ENCODE assay signal across 16 mouse cellular contexts in the genomic region with DNA sequence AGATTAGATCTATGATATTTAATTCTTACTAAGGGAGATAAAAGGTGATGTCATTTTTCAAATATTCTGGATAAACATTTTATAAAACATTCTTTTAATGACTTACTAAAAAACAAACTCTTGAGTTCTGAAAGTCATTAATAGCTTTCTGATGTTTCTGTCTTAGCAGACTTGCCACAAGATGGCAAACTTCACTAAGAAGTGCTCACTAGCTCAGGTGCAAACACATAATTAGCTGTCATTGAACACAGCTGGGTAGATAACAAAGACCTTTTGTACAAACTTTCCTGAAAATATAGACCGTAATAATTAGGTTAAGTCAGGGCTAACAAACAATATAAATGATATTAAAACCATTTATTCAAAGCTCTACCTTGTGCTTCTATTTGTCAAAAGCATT.
DNase-seq lines count a peak whose midpoint lies in the region; ATAC-seq lines count a peak whose summit lies in the region.
"Had no signal": no experiment of that assay in that cellular context is flagged by ENCODE, and none has a peak within 500 bp of the region (broad histone marks: within the 10 kb centered on the region; RNA-seq: fewer than 3 reads in every experiment).

No protein-coding gene starts in this region.

- no peaks in the 10 kb centered on the region for H3K36me3 ChIP-seq in embryonic facial prominence, embryonic 11.5 days (replicated peaks; ENCODE audit: control insufficient read depth, insufficient read depth, low read depth, low read length)
- H3K36me3 ChIP-seq in embryonic facial prominence, embryonic 10.5 days (replicated peaks), result no peaks in the 10 kb centered on the region
- H3K36me3 ChIP-seq: limb, embryonic 13.5 days; stomach, embryonic 15.5 days had no signal

- H3K4me1 ChIP-seq in embryonic facial prominence, embryonic 11.5 days (ENCODE audit: control insufficient read depth, insufficient read depth, low read length), result no peaks in the 10 kb centered on the region
- no peaks in the 10 kb centered on the region for H3K4me1 ChIP-seq in embryonic facial prominence, embryonic 10.5 days
- H3K4me1 ChIP-seq: limb, embryonic 13.5 days; stomach, embryonic 15.5 days had no signal

- H3K4me2 ChIP-seq in embryonic facial prominence, embryonic 11.5 days (ENCODE audit: low read depth, low read length), result no peak overlapping the region
- H3K4me2 ChIP-seq: limb, embryonic 13.5 days; stomach, embryonic 15.5 days had no signal

- H3K9ac ChIP-seq in embryonic facial prominence, embryonic 11.5 days (replicated peaks; ENCODE audit: low read length), result no peak overlapping the region
- H3K9ac ChIP-seq: limb, embryonic 13.5 days; stomach, embryonic 15.5 days had no signal

- no peak overlapping the region for H3K27ac ChIP-seq in embryonic facial prominence, embryonic 11.5 days (replicated peaks; ENCODE audit: low read depth, low read length)
- H3K27ac ChIP-seq in embryonic facial prominence, embryonic 10.5 days (replicated peaks), result no peak overlapping the region
- H3K27ac ChIP-seq: limb, embryonic 13.5 days; stomach, embryonic 15.5 days had no signal

- DNase-seq in embryonic facial prominence, embryonic 11.5 days (ENCODE audit: low spot score), result peak; percentile 53
- no peak for DNase-seq in embryonic facial prominence, embryonic 10.5 days (ENCODE audit: low spot score)
- peak; percentile 6 to 13 for DNase-seq in left cerebral cortex, postnatal 14 days (ENCODE audit: low spot score in 2 of 2)
- no peak for DNase-seq in left cerebral cortex, postnatal 36 days (ENCODE audit: low spot score in 2 of 2)
- DNase-seq in A20 (ENCODE audit: low read depth, low spot score), result peak; percentile 66
- peak; percentile 19 for DNase-seq in embryo, embryonic 10.5 days (ENCODE audit: low spot score)
- DNase-seq in thymus, adult 18-20 months, result no peak
- no peak for DNase-seq in ovary, postnatal 14 days (ENCODE audit: low spot score)
- DNase-seq: cerebellum, adult 9-10 months; heart, postnatal 14 days; kidney, postnatal 36 days; layer of hippocampus, postnatal 36 days; lung, adult 18-20 months had no signal

- no peak for ATAC-seq in embryonic facial prominence, embryonic 11.5 days (replicated peaks; ENCODE audit: insufficient number of reproducible peaks, low FRiP score, low TSS enrichment, low read depth)
- ATAC-seq: forebrain, embryonic 16.5 days had no signal

- H3K27me3 ChIP-seq in embryonic facial prominence, embryonic 11.5 days (ENCODE audit: control insufficient read depth, insufficient read depth, low read length), result no peaks in the 10 kb centered on the region
- no peaks in the 10 kb centered on the region for H3K27me3 ChIP-seq in embryonic facial prominence, embryonic 10.5 days (replicated peaks; ENCODE audit: low read depth, poor library complexity, severe bottlenecking)
- H3K27me3 ChIP-seq: limb, embryonic 13.5 days; stomach, embryonic 15.5 days had no signal

- intact Hi-C loops in left cerebral cortex, postnatal 14 days (cut with DNase I), result loop anchor here (10.0 kb wide), 1 partner anchor 1351 kb away; no protein-coding TSS in a partner anchor
- intact Hi-C loops in left cerebral cortex, postnatal 36 days (cut with DNase I), result loop anchor here (5.0 kb wide), 1 partner anchor 1883 kb away; no protein-coding TSS in a partner anchor

- 30% methylated on average over 1 of the region's 1 CpGs for WGBS in embryonic facial prominence, embryonic 11.5 days
- 54% methylated on average over 1 of the region's 1 CpGs for WGBS in embryonic facial prominence, embryonic 10.5 days

- no peak overlapping the region for H3K4me3 ChIP-seq in embryonic facial prominence, embryonic 11.5 days (ENCODE audit: low read depth, low read length)
- H3K4me3 ChIP-seq in embryonic facial prominence, embryonic 10.5 days, result no peak overlapping the region
- H3K4me3 ChIP-seq: limb, embryonic 13.5 days; stomach, embryonic 15.5 days had no signal

- no peaks in the 10 kb centered on the region for H3K9me3 ChIP-seq in embryonic facial prominence, embryonic 11.5 days (replicated peaks; ENCODE audit: control insufficient read depth, low read length)
- H3K9me3 ChIP-seq in embryonic facial prominence, embryonic 10.5 days, result no peaks in the 10 kb centered on the region
- H3K9me3 ChIP-seq: limb, embryonic 13.5 days; stomach, embryonic 15.5 days had no signal

Comparison
In these comparisons a context has a peak if more than half of its experiments do, and no peak if none do; other contexts are left out.
1. DNase-seq: peak in embryonic facial prominence, embryonic 11.5 days (single experiment), left cerebral cortex, postnatal 14 days (2 of 2), A20 (single experiment) and embryo, embryonic 10.5 days (single experiment); none in embryonic facial prominence, embryonic 10.5 days (single experiment), left cerebral cortex, postnatal 36 days (0 of 2), thymus, adult 18-20 months (0 of 2) and ovary, postnatal 14 days (single experiment).